Mouse (Mus musculus) erythroblast, embryonic 14.5 days (primary cell): Measurements from ENCODE around the gene Rsph6a.

Experiments
- GATA1 ChIP-seq: IDR thresholded peaks from 2 replicates; pipeline ENCODE4 v1.6.1; 2012; ENCODE audit warnings: low read length, inconsistent platforms, mixed read lengths
- TAL1 ChIP-seq: IDR thresholded peaks from 3 replicates; pipeline ENCODE4 v1.6.1; 2012; ENCODE audit warnings: low read length, inconsistent platforms, mixed read lengths

DNA sequence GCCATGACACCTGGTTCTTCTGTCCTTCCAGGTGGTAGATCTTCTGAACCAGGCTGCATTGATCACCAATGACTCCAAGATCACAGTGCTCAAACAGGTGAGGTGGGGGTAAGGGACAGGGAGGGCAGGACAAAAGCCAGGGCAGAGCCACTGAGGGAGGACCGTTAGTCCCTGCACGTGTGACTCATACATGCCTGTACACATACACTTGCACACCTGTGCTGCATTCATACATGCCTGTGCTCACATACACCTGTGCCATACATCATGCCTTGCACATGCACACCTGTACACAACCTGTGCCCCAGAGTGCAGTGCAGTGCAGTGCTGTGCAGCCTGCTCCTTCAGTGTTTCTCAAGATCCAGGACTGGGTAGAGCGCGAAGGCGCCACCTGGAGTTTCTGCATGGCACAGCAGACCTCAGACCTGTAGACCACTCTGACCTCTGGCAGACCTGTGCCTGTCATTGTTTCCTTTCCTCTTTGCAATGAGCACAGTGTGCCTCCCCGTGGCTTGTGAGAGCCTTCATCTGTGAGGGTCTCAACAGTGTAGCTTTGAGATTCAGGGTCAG is 25.3 kb upstream of the Rsph6a start:
- TF ChIP-seq TAL1 (no peak), GATA1 (no peak)
